Mouse (Mus musculus) kidney, postnatal 36 days (tissue): ENCODE measurements at regions not wholly inside any gene's neighbourhood (a gene's known extent, or its start where the extent isn't known, plus 50 kb on each side); places are given as distances from the start of the nearest gene placed in this dataset.
A peak's percentile ranks its signal among the peaks of the same experiment; 100 is the strongest.

ENCODE experiments used
- DNase-seq, 2 experiments: peaks; one replicate each; pipeline ENCODE4 v3.0.0; 2021 to 2022; ENCODE audit warnings: mixed read lengths in 2 of 2

- DNase-seq = peak; percentile 17 to 71
These were observed 104.4 kb upstream of the Glra1 start for GRCm38 (mm10) chr11:55712350-55712749.

- no peak for DNase-seq
These were observed 99.5 kb upstream of the Glra1 start for GRCm38 (mm10) chr11:55707467-55707866.

- peak; percentile 8 to 61 for DNase-seq
These were observed 93.9 kb upstream of the Glra1 start for GRCm38 (mm10) chr11:55701921-55702320.

GRCm38 (mm10) chr11:55685031-55685519, 77.1 kb upstream of the Glra1 start:
- DNase-seq = no peak

- DNase-seq = peak in 1 of 2 experiments; percentile 49
These were observed 74.5 kb upstream of the Glra1 start for GRCm38 (mm10) chr11:55682351-55682961.

GRCm38 (mm10) chr11:55681226-55681980, 73.4 kb upstream of the Glra1 start:
- DNase-seq = no peak

- DNase-seq = no peak
These were observed 55.1 kb upstream of the Glra1 start for GRCm38 (mm10) chr11:55663108-55663507.

GRCm38 (mm10) chr11:55662283-55662682, 54.3 kb upstream of the Glra1 start:
- DNase-seq = no peak
